Mouse (Mus musculus): Measurements from ENCODE around the gene Ugp2. TPM values are rescaled to one million over a fixed set of nuclear protein-coding genes. Genes with fewer than 3 reads are reported as not detected.

The Ugp2 gene
- polyA plus RNA-seq, 1 experiment: 11.6 TPM

DNA sequence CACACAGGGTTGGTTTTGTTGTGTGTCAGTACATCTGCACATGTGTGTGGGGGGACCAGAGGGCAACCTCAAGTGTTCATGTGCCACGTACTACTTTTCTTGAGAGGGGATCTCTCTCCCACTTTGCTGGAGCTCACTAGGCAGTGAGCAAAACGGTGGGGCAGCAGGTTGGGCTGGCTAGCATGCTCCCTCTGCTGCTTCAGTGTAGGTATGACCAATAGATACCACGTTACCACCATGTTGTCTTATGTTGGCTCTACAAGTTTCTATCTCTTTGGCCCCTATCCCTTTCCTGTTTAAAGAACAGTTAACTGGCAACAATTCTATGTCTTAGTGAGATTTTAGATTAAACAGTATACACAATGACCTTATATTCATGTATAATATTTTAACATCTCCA is 48.7 kb downstream of the Ugp2 start:
- peaks cover 60% of the 10 kb centered on the region for H3K36me3 ChIP-seq (ENCODE audit: control insufficient read depth, insufficient read depth)
- no peak overlapping the region for H3ac ChIP-seq (ENCODE audit: control insufficient read depth, insufficient read length, low read depth)
- TF ChIP-seq MYOD1 (IDR thresholded peaks at IDR 0.05; ENCODE audit: control insufficient read depth, insufficient read length, low read depth) (no peak), CEBPB (IDR thresholded peaks at IDR 0.05; ENCODE audit: low read depth) (no peak), CTCF (IDR thresholded peaks at IDR 0.05; ENCODE audit: control insufficient read depth, insufficient read depth, insufficient read length) (no peak), FOSL1 (IDR thresholded peaks at IDR 0.05; ENCODE audit: insufficient read depth, low read length, poor library complexity, severe bottlenecking) (no peak), USF1 (IDR thresholded peaks at IDR 0.05; ENCODE audit: low read depth) (no peak)
- H3K27me3 ChIP-seq (ENCODE audit: control insufficient read depth, insufficient read depth, insufficient read length): no peaks in the 10 kb centered on the region
- H3K4me3 ChIP-seq (ENCODE audit: insufficient read depth, poor library complexity, severe bottlenecking): no peak overlapping the region
- no peaks in the 10 kb centered on the region for H3K79me3 ChIP-seq (ENCODE audit: low read depth)
- H3K79me2 ChIP-seq (ENCODE audit: control insufficient read depth, insufficient read depth): no peaks in the 10 kb centered on the region

DNA sequence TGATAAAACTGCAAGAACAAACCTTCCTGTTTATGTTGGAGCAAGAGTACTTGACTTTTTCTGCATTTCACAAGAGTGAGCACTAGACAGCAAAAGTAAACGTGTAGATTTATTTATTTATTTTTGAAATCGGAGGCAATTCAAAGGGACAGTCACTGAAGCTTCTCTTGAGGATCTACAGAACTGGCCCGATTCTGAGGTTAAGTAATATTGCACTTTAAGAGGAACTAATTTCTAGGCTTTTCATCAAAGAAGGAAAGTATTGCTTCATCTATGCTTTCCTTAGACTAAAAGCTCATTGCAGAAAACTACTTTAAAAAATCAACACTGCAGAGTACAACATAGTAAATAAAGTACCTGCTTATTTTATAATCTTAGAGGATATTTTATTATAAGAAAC is 49.4 kb downstream of the Ugp2 start:
- TF ChIP-seq CEBPB (IDR thresholded peaks at IDR 0.05; ENCODE audit: low read depth) (no peak), CTCF (IDR thresholded peaks at IDR 0.05; ENCODE audit: control insufficient read depth, insufficient read depth, insufficient read length) (no peak), MYOD1 (IDR thresholded peaks at IDR 0.05; ENCODE audit: control insufficient read depth, insufficient read length, low read depth) (no peak), MYOG (IDR thresholded peaks at IDR 0.05; ENCODE audit: control insufficient read depth, extremely low read depth, insufficient read length) (no peak), FOSL1 (IDR thresholded peaks at IDR 0.05; ENCODE audit: insufficient read depth, low read length, poor library complexity, severe bottlenecking) (no peak), MAX (IDR thresholded peaks at IDR 0.05) (no peak), USF1 (IDR thresholded peaks at IDR 0.05; ENCODE audit: low read depth) (no peak)
- Histone ChIP-seq H3K79me3 (ENCODE audit: low read depth) (no peaks in the 10 kb centered on the region), H3K27me3 (ENCODE audit: control insufficient read depth, insufficient read depth, insufficient read length) (no peaks in the 10 kb centered on the region), H3ac (ENCODE audit: control insufficient read depth, insufficient read length, low read depth) (no peak overlapping the region), H3K79me2 (ENCODE audit: control insufficient read depth, insufficient read depth) (no peaks in the 10 kb centered on the region), H3K36me3 (ENCODE audit: control insufficient read depth, insufficient read depth) (peaks cover 67% of the 10 kb centered on the region), H3K4me3 (ENCODE audit: insufficient read depth, poor library complexity, severe bottlenecking) (no peak overlapping the region)

DNA sequence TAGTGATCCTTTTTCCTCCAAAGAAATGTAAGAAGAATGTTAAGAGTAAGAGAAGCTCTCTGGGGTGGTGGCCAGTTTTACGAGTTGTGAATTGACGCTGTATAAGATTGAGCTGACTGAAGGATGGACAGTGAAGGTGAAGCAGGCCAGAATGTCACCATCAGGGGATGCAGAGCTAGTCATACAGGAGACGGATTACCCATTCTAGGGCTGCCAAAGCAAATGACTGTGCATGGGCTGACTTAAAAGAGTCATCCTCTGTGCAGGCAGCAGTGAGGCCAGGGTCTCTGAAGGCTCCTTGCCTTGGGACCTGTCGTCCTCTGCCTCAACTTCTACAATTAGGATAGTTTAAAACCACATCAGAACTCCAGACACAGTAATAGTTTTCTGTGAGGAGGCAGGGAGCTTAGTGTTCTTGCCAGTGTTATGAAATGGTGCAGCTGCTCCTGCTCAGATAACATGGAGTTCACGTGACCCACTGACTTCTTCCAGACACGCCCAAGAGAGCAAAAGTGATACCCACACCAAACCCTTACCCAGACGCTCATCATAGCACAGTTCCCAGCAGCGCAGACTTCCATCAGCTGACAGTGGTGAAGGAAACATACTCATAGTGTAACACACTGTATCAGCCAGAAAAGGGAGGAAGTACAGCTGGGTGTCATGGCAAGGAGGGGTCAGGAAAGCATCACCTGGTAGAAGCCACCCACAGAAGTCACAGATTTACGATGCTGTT is 56.9 kb downstream of the Ugp2 start:
- Histone ChIP-seq H3K4me3 (ENCODE audit: insufficient read depth, poor library complexity, severe bottlenecking) (no peak overlapping the region), H3K36me3 (ENCODE audit: control insufficient read depth, insufficient read depth) (peaks cover 40% of the 10 kb centered on the region), H3K79me3 (ENCODE audit: low read depth) (no peaks in the 10 kb centered on the region), H3K27me3 (ENCODE audit: control insufficient read depth, insufficient read depth, insufficient read length) (no peaks in the 10 kb centered on the region), H3K79me2 (ENCODE audit: control insufficient read depth, insufficient read depth) (no peaks in the 10 kb centered on the region), H3ac (ENCODE audit: control insufficient read depth, insufficient read length, low read depth) (no peak overlapping the region)
- peak; percentile 56 for TF ChIP-seq USF1 (IDR thresholded peaks at IDR 0.05; ENCODE audit: low read depth)
- no peak for TF ChIP-seq MYOG (IDR thresholded peaks at IDR 0.05; ENCODE audit: control insufficient read depth, extremely low read depth, insufficient read length)

DNA sequence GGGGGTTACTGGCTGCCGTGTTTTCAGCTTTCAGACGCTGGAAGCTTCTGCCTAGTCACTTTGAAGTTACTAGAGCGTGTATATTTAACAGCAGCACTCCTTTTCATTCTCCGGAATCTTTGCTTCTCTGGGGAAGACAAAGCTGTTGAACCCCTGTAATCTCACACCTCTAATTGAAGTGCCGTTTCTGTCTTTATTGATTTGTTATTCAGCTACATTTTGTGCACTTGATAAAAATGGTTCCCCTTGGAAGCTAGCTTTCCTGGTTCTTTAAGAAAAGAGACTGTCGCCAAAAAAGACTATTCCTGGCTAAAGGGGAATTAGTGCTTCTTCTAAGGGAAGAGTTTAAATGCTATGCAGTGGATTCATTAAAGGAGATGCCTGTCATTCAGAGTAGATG is 61.5 kb downstream of the Ugp2 start:
- Histone ChIP-seq H3K36me3 (ENCODE audit: control insufficient read depth, insufficient read depth) (peaks cover 32% of the 10 kb centered on the region), H3K4me3 (ENCODE audit: insufficient read depth, poor library complexity, severe bottlenecking) (no peak overlapping the region), H3K79me2 (ENCODE audit: control insufficient read depth, insufficient read depth) (no peaks in the 10 kb centered on the region), H3K27me3 (ENCODE audit: control insufficient read depth, insufficient read depth, insufficient read length) (no peaks in the 10 kb centered on the region), H3K79me3 (ENCODE audit: low read depth) (no peaks in the 10 kb centered on the region), H3ac (ENCODE audit: control insufficient read depth, insufficient read length, low read depth) (no peak overlapping the region)
- TF ChIP-seq CEBPB (IDR thresholded peaks at IDR 0.05; ENCODE audit: low read depth): no peak
- no peak for TF ChIP-seq MAX (IDR thresholded peaks at IDR 0.05)
- no peak for TF ChIP-seq MYOD1 (IDR thresholded peaks at IDR 0.05; ENCODE audit: control insufficient read depth, insufficient read length, low read depth)
- no peak for TF ChIP-seq CTCF (IDR thresholded peaks at IDR 0.05; ENCODE audit: control insufficient read depth, insufficient read depth, insufficient read length)
- no peak for TF ChIP-seq USF1 (IDR thresholded peaks at IDR 0.05; ENCODE audit: low read depth)
- no peak for TF ChIP-seq MYOG (IDR thresholded peaks at IDR 0.05; ENCODE audit: control insufficient read depth, extremely low read depth, insufficient read length)
- TF ChIP-seq FOSL1 (IDR thresholded peaks at IDR 0.05; ENCODE audit: insufficient read depth, low read length, poor library complexity, severe bottlenecking): no peak

DNA sequence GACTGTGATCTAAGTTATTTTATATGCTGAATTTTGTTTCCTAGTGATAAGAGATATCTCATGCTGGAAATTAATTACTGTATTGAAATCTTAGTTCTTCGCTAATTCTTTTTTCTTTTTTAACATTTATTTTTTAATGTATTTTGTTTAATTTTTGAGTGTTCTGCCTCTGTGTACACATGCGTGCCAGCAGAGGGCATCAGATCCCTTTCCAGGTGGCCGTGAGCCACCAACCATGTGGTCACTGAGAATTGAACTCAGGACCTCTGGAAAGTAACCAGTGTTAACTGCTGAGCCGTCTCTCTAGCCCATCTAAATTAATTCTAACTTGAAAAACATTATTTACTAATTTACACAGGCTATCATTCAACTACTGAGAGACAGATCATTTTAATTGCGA is 62.9 kb downstream of the Ugp2 start:
- peak; percentile 12 for TF ChIP-seq CTCF (IDR thresholded peaks at IDR 0.05; ENCODE audit: control insufficient read depth, insufficient read depth, insufficient read length)
- TF ChIP-seq CEBPB (IDR thresholded peaks at IDR 0.05; ENCODE audit: low read depth): no peak
- Histone ChIP-seq H3ac (ENCODE audit: control insufficient read depth, insufficient read length, low read depth) (no peak overlapping the region), H3K4me3 (ENCODE audit: insufficient read depth, poor library complexity, severe bottlenecking) (no peak overlapping the region), H3K79me3 (ENCODE audit: low read depth) (no peaks in the 10 kb centered on the region), H3K27me3 (ENCODE audit: control insufficient read depth, insufficient read depth, insufficient read length) (no peaks in the 10 kb centered on the region), H3K79me2 (ENCODE audit: control insufficient read depth, insufficient read depth) (no peaks in the 10 kb centered on the region), H3K36me3 (ENCODE audit: control insufficient read depth, insufficient read depth) (peaks cover 40% of the 10 kb centered on the region)

DNA sequence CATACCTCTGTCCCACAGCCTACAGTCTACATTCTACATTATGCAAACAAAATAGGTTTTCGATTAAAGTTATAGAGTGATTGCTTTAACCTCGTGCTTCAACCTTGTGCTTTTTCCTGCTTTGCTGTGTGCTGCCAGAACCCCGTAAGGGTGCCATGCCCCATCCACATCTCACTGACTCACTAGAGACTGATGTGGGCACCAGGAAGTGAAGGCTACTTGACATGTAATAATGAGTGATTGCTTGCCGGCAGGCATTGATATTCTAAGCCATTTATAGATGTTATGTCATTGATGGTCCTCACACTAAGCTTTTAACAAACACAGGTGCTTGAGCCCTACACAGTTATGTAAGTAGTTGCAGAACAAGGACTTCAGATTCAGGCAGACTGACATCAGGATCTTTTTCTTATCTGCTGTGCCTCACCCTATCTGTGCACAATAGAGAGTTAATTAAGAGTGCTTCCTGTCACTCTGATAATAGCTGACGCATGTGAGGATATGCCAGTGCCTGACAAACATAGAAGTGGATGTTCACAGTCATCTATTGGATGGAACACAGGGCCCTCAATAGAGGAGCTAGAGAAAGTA is 63.8 kb downstream of the Ugp2 start:
- no peak overlapping the region for H3ac ChIP-seq (ENCODE audit: control insufficient read depth, insufficient read length, low read depth)
- H3K4me3 ChIP-seq (ENCODE audit: insufficient read depth, poor library complexity, severe bottlenecking): no peak overlapping the region
- no peaks in the 10 kb centered on the region for H3K27me3 ChIP-seq (ENCODE audit: control insufficient read depth, insufficient read depth, insufficient read length)
- H3K36me3 ChIP-seq (ENCODE audit: control insufficient read depth, insufficient read depth): peaks cover 40% of the 10 kb centered on the region
- H3K79me3 ChIP-seq (ENCODE audit: low read depth): no peaks in the 10 kb centered on the region
- TF ChIP-seq USF1 (IDR thresholded peaks at IDR 0.05; ENCODE audit: low read depth): no peak
- no peak for TF ChIP-seq FOSL1 (IDR thresholded peaks at IDR 0.05; ENCODE audit: insufficient read depth, low read length, poor library complexity, severe bottlenecking)
- TF ChIP-seq CEBPB (IDR thresholded peaks at IDR 0.05; ENCODE audit: low read depth): no peak
- TF ChIP-seq MAX (IDR thresholded peaks at IDR 0.05): no peak
- no peak for TF ChIP-seq MYOG (IDR thresholded peaks at IDR 0.05; ENCODE audit: control insufficient read depth, extremely low read depth, insufficient read length)
- no peak for TF ChIP-seq MYOD1 (IDR thresholded peaks at IDR 0.05; ENCODE audit: control insufficient read depth, insufficient read length, low read depth)
- TF ChIP-seq CTCF (IDR thresholded peaks at IDR 0.05; ENCODE audit: control insufficient read depth, insufficient read depth, insufficient read length): no peak
- no peaks in the 10 kb centered on the region for H3K79me2 ChIP-seq (ENCODE audit: control insufficient read depth, insufficient read depth)
